Mouse (Mus musculus): Measurements from ENCODE around the gene Ugt1a9. TPM values are rescaled to one million over a fixed set of nuclear protein-coding genes. Genes with fewer than 3 reads are reported as not detected.
"Not testable (repeated sequence)": the region's sequence is repeated elsewhere in the genome, so short reads cannot be mapped to it uniquely, and the experiment has no call there.

Gene Ugt1a9
- polyA plus RNA-seq, 1 experiment from 2014 or later, result 0.36 TPM

DNA sequence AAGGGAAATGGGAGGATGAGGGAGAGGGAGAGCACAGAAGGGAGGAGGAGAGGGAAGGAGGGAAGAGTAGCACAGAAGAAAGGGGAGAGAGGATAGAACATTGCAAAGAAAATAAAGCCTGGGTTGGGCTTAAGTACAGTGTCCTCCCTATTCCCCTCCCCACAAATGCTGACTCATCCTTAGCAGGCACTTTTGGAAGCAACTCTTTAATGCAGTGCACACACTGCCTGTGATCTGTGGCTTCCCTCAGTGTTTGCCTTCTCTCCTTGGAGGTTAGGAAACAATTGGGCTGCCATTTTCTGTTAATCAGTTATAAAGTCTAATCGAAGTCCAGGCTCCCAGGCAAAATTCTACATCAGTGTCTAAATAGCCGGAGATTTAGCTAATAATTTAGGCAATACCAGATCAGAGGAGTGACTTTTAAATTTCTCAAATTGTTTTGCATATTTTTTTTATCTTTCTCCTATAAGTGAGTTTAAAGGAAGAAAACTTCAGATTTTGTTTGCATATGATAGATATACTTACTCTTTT, 38.5 kb downstream of the Ugt1a9 start:
- ATAC-seq (ENCODE audit: insufficient read depth), result peak; percentile 96
- H3K36me3 ChIP-seq (replicated peaks); H3K4me2 ChIP-seq; H3K27me3 ChIP-seq; H3K4me3 ChIP-seq (replicated peaks); H3K27ac ChIP-seq (replicated peaks); H3K9ac ChIP-seq; H3K9me3 ChIP-seq (replicated peaks); H3K4me1 ChIP-seq (replicated peaks): not testable (repeated sequence)
- WGBS (ENCODE audit: insufficient replicate concordance), result 46% methylated on average over 2 of the region's 2 CpGs

DNA sequence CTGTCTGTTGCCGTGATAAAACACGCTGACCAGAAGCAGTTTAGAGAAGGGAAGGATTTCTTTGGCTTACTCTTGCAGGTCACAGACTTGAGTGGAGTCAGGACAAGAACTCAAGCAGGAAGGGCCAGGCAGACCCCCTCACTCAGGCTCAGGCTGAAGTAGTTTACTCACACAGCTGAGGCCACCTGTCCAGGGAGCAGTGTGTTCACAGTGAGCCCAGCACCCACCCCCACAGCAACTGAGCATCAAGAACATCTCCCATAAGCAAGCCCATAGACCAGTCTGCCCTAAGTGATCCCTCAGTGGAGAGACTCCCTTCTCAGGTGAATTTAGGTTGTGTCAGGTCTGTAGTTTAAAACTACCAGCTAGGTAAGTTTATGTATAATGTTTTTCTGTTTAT, 39.0 kb downstream of the Ugt1a9 start:
- peak; percentile 46 for ATAC-seq (ENCODE audit: insufficient read depth)
- not testable (repeated sequence) for H3K27me3 ChIP-seq; H3K9ac ChIP-seq; H3K4me1 ChIP-seq (replicated peaks); H3K9me3 ChIP-seq (replicated peaks); H3K4me3 ChIP-seq (replicated peaks); H3K36me3 ChIP-seq (replicated peaks)
- Histone ChIP-seq H3K4me2 (peak overlapping the region; percentile 30; the same call in 1 of the 2 replicates), H3K27ac (replicated peaks) (peak overlapping the region; percentile 55; the same call in 1 of the 2 replicates)
- WGBS (ENCODE audit: insufficient replicate concordance), result 43% methylated on average over 2 of the region's 2 CpGs

DNA sequence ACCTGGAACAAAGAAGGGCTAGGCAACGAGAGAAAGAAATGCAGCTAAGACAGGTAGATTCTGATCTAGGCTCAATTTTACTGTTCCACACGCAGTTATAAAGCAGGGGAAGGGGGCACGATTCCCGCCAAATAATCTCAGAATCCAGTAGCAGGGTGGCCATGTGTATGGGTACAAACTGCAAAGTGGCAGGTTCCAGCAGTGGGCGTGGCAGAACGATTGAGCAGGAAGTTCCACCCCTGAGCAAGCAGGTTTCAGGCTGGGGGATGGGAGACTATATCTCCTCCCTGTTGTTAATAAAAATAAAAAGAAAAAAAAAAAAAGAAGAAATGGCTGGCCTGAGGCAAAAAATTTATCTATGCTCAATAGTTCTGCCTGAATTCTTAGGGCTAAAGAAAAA, 42.2 kb downstream of the Ugt1a9 start:
- H3K36me3 ChIP-seq (replicated peaks); H3K27me3 ChIP-seq; H3K4me2 ChIP-seq; H3K4me1 ChIP-seq (replicated peaks); ATAC-seq (ENCODE audit: insufficient read depth); H3K27ac ChIP-seq (replicated peaks); H3K9me3 ChIP-seq (replicated peaks); H3K9ac ChIP-seq; H3K4me3 ChIP-seq (replicated peaks): not testable (repeated sequence)
- 60% methylated on average over 6 of the region's 6 CpGs for WGBS (ENCODE audit: insufficient replicate concordance)

DNA sequence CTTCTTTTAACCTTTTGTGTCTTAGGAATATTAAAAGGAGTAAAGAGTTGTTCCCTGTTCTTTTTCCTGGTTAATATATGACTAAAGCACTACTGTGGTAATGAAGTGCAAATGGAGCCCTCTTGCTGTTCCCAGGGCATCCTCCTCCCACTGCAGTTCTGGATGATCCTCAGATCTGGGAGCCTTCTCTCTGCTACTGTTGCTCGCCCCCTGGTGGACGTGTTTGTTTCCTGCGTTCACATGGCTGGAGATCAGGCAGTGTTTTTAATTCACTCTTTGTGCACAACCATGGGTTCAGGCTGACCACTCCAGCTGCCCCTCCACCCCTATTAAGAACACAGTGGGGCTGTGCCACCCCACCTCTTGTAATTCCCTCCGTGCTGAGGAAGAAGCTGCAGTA, 50.0 kb downstream of the Ugt1a9 start:
- not testable (repeated sequence) for H3K4me3 ChIP-seq (replicated peaks); H3K36me3 ChIP-seq (replicated peaks); H3K27me3 ChIP-seq; H3K4me2 ChIP-seq; H3K9me3 ChIP-seq (replicated peaks); ATAC-seq (ENCODE audit: insufficient read depth); H3K9ac ChIP-seq; H3K27ac ChIP-seq (replicated peaks); H3K4me1 ChIP-seq (replicated peaks)
- WGBS (ENCODE audit: insufficient replicate concordance), result 3% methylated on average over 4 of the region's 4 CpGs

DNA sequence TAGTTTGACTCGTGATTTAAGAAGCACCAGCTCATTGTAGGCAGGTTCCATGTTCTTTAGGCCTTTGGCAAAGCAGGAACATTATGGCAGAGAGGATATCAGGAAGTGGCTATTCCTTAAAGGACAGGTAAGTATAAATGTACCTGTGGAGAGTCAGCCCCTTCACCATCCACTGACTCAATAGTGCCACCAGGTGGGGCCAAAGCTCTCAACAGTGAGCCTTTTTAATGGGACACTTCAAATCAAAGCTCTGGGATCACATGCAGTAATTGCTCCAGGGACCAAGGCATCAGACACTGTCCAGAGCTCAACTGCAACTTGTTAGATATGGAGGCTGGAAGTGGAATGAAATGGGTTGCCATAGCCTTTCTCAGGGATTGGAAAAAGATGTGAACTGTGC, 50.9 kb downstream of the Ugt1a9 start:
- not testable (repeated sequence) for H3K4me1 ChIP-seq (replicated peaks); H3K4me3 ChIP-seq (replicated peaks); H3K27me3 ChIP-seq; H3K36me3 ChIP-seq (replicated peaks); H3K9me3 ChIP-seq (replicated peaks); H3K9ac ChIP-seq; H3K4me2 ChIP-seq; H3K27ac ChIP-seq (replicated peaks); ATAC-seq (ENCODE audit: insufficient read depth)
- no CpG with 5 or more reads among the region's 1 CpGs for WGBS (ENCODE audit: insufficient replicate concordance)

DNA sequence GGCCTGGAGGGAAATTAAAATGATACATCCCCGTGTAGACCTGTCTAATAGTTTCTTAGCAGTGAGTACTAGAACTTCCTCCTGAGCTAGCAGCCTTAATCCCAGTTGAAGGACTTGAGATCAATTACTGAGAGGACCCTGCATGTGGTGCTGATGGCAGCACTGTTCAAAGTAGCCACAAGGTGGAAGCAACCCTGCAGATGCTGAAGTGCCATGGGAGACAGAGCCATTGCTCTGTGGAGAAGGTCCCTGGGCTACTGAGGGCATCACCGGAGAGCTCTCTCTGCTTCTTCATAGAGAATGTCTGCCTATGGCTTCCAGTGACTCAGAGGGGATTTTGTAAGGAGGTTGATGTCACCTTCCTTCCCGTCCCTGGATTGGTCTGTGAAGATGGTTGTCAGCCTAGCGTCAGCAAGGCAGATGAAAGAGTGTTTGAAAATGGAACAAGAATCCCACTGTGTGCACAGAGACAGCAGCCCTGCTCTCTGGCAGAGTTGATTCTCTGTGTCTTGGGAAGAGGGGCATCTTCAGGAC, 55.3 kb downstream of the Ugt1a9 start:
- 55% methylated on average over 4 of the region's 4 CpGs for WGBS (ENCODE audit: insufficient replicate concordance)
- H3K9ac ChIP-seq; H3K27ac ChIP-seq (replicated peaks); H3K36me3 ChIP-seq (replicated peaks); H3K9me3 ChIP-seq (replicated peaks); H3K4me1 ChIP-seq (replicated peaks); H3K4me2 ChIP-seq; H3K4me3 ChIP-seq (replicated peaks); H3K27me3 ChIP-seq; ATAC-seq (ENCODE audit: insufficient read depth): not testable (repeated sequence)

DNA sequence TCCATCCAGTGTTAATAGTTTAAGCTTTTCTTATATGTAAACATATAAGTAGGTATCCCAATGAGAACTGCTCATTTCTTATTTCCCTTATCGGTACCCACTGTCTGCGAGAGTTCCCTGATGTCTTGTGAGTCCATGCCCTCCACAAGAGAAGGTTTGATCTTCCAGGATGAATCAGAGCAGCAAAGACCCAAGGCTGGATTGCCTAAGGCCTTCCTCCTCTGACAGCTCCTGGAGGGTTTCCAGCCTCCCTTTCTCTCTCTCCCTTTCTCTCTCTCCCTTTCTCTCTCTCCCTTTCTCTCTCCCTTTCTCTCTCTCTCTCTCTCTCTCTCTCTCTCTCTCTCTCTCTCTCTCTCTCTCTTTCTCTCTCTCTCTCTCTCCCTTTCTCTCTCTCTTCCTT, 58.5 kb downstream of the Ugt1a9 start:
- H3K4me3 ChIP-seq (replicated peaks); H3K36me3 ChIP-seq (replicated peaks); H3K9me3 ChIP-seq (replicated peaks); ATAC-seq (ENCODE audit: insufficient read depth); H3K27me3 ChIP-seq; H3K9ac ChIP-seq; H3K4me1 ChIP-seq (replicated peaks); H3K4me2 ChIP-seq; H3K27ac ChIP-seq (replicated peaks): not testable (repeated sequence)
- WGBS (ENCODE audit: insufficient replicate concordance), result 65% methylated on average over 2 of the region's 2 CpGs

DNA sequence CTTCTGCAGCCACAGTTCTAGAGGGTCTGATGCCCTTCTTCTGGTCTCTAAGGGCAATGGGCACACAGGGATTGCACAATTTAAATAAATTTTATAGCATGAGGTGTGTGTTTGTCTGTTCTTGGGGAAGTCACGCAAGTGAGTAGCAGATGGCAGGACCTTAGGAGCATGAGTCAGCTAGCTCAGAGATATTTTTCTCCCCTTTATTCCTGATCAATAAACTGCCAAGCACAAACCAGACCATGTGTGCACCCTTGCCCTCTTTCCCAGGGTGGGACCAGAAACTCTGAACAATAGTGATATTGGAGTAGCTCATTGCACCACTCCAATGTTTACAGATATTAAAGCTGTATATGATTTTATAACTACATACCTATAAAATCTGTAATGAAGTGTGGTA, 59.6 kb downstream of the Ugt1a9 start:
- not testable (repeated sequence) for ATAC-seq (ENCODE audit: insufficient read depth); H3K4me1 ChIP-seq (replicated peaks); H3K4me2 ChIP-seq; H3K9me3 ChIP-seq (replicated peaks); H3K9ac ChIP-seq; H3K36me3 ChIP-seq (replicated peaks); H3K27me3 ChIP-seq; H3K27ac ChIP-seq (replicated peaks); H3K4me3 ChIP-seq (replicated peaks)
- 66% methylated on average over 1 of the region's 1 CpGs for WGBS (ENCODE audit: insufficient replicate concordance)

DNA sequence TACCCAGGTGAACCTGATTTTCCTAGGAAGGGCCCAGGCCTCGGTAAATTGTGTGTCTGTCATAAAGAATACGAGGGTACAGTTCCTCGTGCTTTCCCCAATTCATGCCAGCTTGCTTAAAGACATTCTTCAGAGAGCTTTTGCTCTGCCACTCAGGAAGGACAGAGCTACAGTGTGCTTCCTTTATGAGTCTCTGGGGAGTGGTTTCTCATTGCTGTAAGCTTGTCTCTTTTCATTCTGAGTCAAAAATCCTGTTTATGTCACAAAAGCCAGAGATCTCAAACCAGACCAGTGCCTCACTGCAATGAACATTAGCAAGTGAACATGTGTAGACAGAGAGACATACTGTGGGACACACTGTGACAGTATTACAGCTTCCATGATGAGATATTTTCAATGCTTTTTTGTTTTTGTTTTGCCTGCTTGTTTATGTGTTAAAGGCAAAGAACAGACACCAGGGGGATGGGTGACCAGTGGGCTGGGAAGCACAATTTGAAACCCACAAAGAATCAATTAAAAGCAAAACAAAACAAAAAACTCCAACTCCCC, 63.4 kb downstream of the Ugt1a9 start:
- no peaks in the 10 kb centered on the region for H3K27me3 ChIP-seq
- H3K9ac ChIP-seq, result no peak overlapping the region
- no peak for ATAC-seq (ENCODE audit: insufficient read depth)
- no peaks in the 10 kb centered on the region for H3K36me3 ChIP-seq (replicated peaks)
- peaks cover 18% of the 10 kb centered on the region; the same call in 1 of the 2 replicates for H3K4me1 ChIP-seq (replicated peaks)
- no peak overlapping the region for H3K4me3 ChIP-seq (replicated peaks)
- WGBS (ENCODE audit: insufficient replicate concordance), result 25% methylated on average over 3 of the region's 3 CpGs
- no peaks in the 10 kb centered on the region for H3K9me3 ChIP-seq (replicated peaks)
- no peak overlapping the region for H3K4me2 ChIP-seq
- no peak overlapping the region for H3K27ac ChIP-seq (replicated peaks)

DNA sequence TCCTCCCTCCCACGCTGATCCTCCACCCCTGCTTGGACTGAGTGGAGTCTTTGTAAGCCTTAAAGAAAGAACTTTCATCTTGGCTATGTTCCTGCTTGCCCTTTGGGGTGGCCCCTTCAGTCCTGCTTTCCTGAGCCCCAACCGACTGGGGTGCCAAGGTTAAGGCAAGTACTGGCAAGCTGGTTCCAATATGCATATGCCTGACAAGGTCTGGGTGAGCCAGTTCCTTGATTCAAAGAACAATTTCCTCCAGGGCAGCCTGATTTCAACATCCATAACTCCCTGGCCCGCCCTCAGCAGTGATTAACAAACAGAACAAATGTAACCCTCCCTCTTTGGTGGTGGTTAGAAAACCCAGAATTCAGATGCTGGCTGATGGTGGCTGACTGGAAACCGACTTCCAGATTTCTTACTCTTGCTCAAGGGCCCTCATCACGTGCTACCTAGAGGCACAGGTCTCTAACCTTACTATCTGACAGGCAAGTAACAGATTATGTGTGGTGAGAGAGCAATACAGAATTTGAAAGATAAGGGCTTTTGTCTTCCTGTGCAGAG, 63.9 kb downstream of the Ugt1a9 start, which contains the start of gene Ugt1a6a:
Gene Ugt1a6a (plus strand): TSS at position 353 of the 555 bp plus-strand sequence.
- not testable (repeated sequence) for H3K27me3 ChIP-seq; ATAC-seq (ENCODE audit: insufficient read depth); H3K27ac ChIP-seq (replicated peaks); H3K36me3 ChIP-seq (replicated peaks); H3K4me2 ChIP-seq; H3K9me3 ChIP-seq (replicated peaks); H3K4me3 ChIP-seq (replicated peaks); H3K9ac ChIP-seq
- H3K4me1 ChIP-seq (replicated peaks), result peaks cover 18% of the 10 kb centered on the region; the same call in 1 of the 2 replicates
- WGBS (ENCODE audit: insufficient replicate concordance), result 12% methylated on average over 5 of the region's 5 CpGs

DNA sequence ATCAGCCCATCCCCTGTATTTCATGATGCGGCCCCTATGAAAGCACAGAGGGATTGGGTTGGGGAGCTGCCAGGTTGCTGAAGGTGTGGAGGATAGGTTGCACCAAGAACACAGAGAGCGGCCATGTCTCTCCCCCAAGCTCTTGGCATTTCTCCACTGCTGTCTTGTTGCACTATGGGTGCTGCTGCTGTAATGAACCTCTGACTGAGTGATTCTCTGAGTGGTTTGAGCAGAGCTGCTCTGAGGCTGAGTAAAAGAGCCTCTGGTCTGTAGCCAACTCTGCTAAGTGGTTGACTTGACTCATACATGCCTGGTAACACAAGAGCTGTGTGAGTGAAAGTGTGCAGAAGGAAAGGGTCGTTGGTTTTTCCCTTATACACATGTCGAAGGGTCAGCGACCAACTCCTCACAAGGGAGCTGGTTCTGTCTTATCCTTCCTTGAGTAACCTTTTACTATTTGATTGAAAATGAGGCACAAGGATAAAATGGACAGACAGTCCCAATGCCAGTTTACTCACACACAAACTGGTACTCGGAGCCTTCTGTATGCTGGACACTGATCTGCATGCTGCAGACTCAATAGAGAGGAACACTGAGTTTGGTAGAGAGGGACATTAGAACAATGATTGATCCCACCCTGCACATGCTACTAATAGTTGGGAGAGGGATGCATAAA, 64.8 kb downstream of the Ugt1a9 start:
- H3K9ac ChIP-seq; ATAC-seq (ENCODE audit: insufficient read depth); H3K27ac ChIP-seq (replicated peaks); H3K4me3 ChIP-seq (replicated peaks); H3K27me3 ChIP-seq; H3K9me3 ChIP-seq (replicated peaks); H3K36me3 ChIP-seq (replicated peaks); H3K4me2 ChIP-seq: not testable (repeated sequence)
- H3K4me1 ChIP-seq (replicated peaks), result peaks cover 18% of the 10 kb centered on the region; the same call in 1 of the 2 replicates
- WGBS (ENCODE audit: insufficient replicate concordance), result 63% methylated on average over 6 of the region's 6 CpGs
